Mouse (Mus musculus) MEL (cell line): Measurements from ENCODE around the gene Trim66. TPM values are rescaled to one million over a fixed set of nuclear protein-coding genes. Genes with fewer than 3 reads are reported as not detected.

Experiments used
- DNase-seq: peaks from one replicate; pipeline ENCODE4 v3.0.0; 2011; ENCODE audit warnings: low read depth, low spot score
- H3K27ac ChIP-seq: 2 replicates; pipeline ENCODE4 v1.5.1; 2012; ENCODE audit warnings: low read depth, mild to moderate bottlenecking, control low read depth, low read length, moderate library complexity; ENCODE audit not compliant: control insufficient read depth
- H3K27me3 ChIP-seq, 2 experiments: fragments of 150-350 bp in 1 of 2; sonication (generic) in 1 of 2; 2 replicates each; pipeline ENCODE4 v1.6.1; 2012; ENCODE audit warnings: low read length in 2 of 2, mild to moderate bottlenecking in 2 of 2, improper control_type of control experiment in 1 of 2, moderate library complexity in 1 of 2; ENCODE audit not compliant: insufficient read depth in 2 of 2, control insufficient read depth in 1 of 2
- H3K36me3 ChIP-seq, 2 experiments: 2 replicates each; pipeline ENCODE4 v1.6.1; 2012 to 2014; ENCODE audit warnings: low read length in 2 of 2, improper control_type of control experiment in 1 of 2, inconsistent platforms in 1 of 2, mild to moderate bottlenecking in 1 of 2; ENCODE audit not compliant: insufficient read depth in 2 of 2, control insufficient read depth in 1 of 2
- H3K4me1 ChIP-seq, 2 experiments: fragments of 150-350 bp in 1 of 2; sonication (generic) in 1 of 2; 2 replicates each; pipeline ENCODE4 v1.6.1; 2012; ENCODE audit warnings: low read length in 2 of 2, improper control_type of control experiment in 1 of 2, mild to moderate bottlenecking in 1 of 2; ENCODE audit not compliant: insufficient read depth in 2 of 2, control insufficient read depth in 1 of 2
- H3K4me3 ChIP-seq, 2 experiments: fragments of 150-350 bp in 1 of 2; sonication (generic) in 1 of 2; 2 replicates each; pipeline ENCODE4 v1.5.1; 2012; ENCODE audit warnings: low read depth in 2 of 2, low read length in 2 of 2, mild to moderate bottlenecking in 2 of 2, moderate library complexity in 2 of 2, control low read depth in 1 of 2, improper control_type of control experiment in 1 of 2; ENCODE audit not compliant: control insufficient read depth in 1 of 2, insufficient read depth in 1 of 2
- H3K79me2 ChIP-seq: 2 replicates; pipeline ENCODE4 v1.6.1; 2012; ENCODE audit warnings: mild to moderate bottlenecking, low read length, moderate library complexity; ENCODE audit not compliant: control insufficient read depth, poor library complexity, insufficient read depth
- H3K9ac ChIP-seq: 2 replicates; pipeline ENCODE4 v1.6.1; 2012; ENCODE audit warnings: low read depth, mild to moderate bottlenecking, control low read depth, low read length, moderate library complexity; ENCODE audit not compliant: control insufficient read depth, poor library complexity, severe bottlenecking
- H3K9me3 ChIP-seq: fragments of 150-350 bp; sonication (generic); replicated peaks from 2 replicates; pipeline ENCODE4 v1.6.1; 2012; ENCODE audit warnings: mild to moderate bottlenecking, low read length, improper control_type of control experiment, moderate library complexity; ENCODE audit not compliant: insufficient read depth
- BHLHE40 ChIP-seq: IDR thresholded peaks from 2 replicates; pipeline ENCODE4 v1.6.1; 2012; ENCODE audit warnings: low read depth, mild to moderate bottlenecking, inconsistent platforms, low read length, improper control_type of control experiment, borderline replicate concordance
- CHD1 ChIP-seq: IDR thresholded peaks from 2 replicates; pipeline ENCODE4 v1.6.1; 2012; ENCODE audit warnings: low read depth, mild to moderate bottlenecking, inconsistent platforms, low read length, improper control_type of control experiment
- CTCF ChIP-seq, 3 experiments: IDR thresholded peaks in 2 of 3; conservative IDR thresholded peaks in 1 of 3; 2 replicates each; pipeline ENCODE4 v1.5.1; 2011 to 2012; ENCODE audit warnings: low read length in 3 of 3, low read depth in 2 of 3, mild to moderate bottlenecking in 2 of 3, improper control_type of control experiment in 1 of 3, inconsistent platforms in 1 of 3, mixed read lengths in 1 of 3, moderate library complexity in 1 of 3; ENCODE audit not compliant: control insufficient read depth in 1 of 3, insufficient read depth in 1 of 3, poor library complexity in 1 of 3, severe bottlenecking in 1 of 3
- E2F4 ChIP-seq: IDR thresholded peaks from 2 replicates; pipeline ENCODE4 v1.6.1; 2011; ENCODE audit warnings: low read depth, low read length, improper control_type of control experiment, borderline replicate concordance
- EP300 ChIP-seq, 2 experiments: IDR thresholded peaks; 2 replicates each; pipeline ENCODE4 v1.6.1; 2011; ENCODE audit warnings: improper control_type of control experiment in 2 of 2, low read length in 2 of 2, low read depth in 1 of 2, mild to moderate bottlenecking in 1 of 2
- ETS1 ChIP-seq: IDR thresholded peaks from 2 replicates; pipeline ENCODE4 v1.6.1; 2012; ENCODE audit warnings: low read depth, mild to moderate bottlenecking, inconsistent platforms, low read length, improper control_type of control experiment, moderate library complexity
- GATA1 ChIP-seq: IDR thresholded peaks from 2 replicates; pipeline ENCODE4 v1.6.1; 2011; ENCODE audit warnings: low read depth, low read length, improper control_type of control experiment
- JUND ChIP-seq: IDR thresholded peaks from 2 replicates; pipeline ENCODE4 v1.6.1; 2011; ENCODE audit warnings: low read depth, mild to moderate bottlenecking, improper control_type of control experiment, low read length
- KAT2A ChIP-seq: conservative IDR thresholded peaks from 2 replicates; pipeline ENCODE4 v1.6.1; 2012; ENCODE audit warnings: low read depth, low read length, improper control_type of control experiment, inconsistent platforms
- MAX ChIP-seq: IDR thresholded peaks from 2 replicates; pipeline ENCODE4 v1.6.1; 2011; ENCODE audit warnings: low read length, improper control_type of control experiment
- MAZ ChIP-seq: IDR thresholded peaks from 2 replicates; pipeline ENCODE4 v1.6.1; 2012; ENCODE audit warnings: low read depth, mild to moderate bottlenecking, inconsistent platforms, low read length, improper control_type of control experiment
- MXI1 ChIP-seq: IDR thresholded peaks from 2 replicates; pipeline ENCODE4 v1.6.1; 2011; ENCODE audit warnings: mild to moderate bottlenecking, low read depth, low read length, improper control_type of control experiment
- MYB ChIP-seq: IDR thresholded peaks from 2 replicates; pipeline ENCODE4 v1.6.1; 2011; ENCODE audit warnings: mild to moderate bottlenecking, low read depth, low read length, improper control_type of control experiment
- RAD21 ChIP-seq: IDR thresholded peaks from 2 replicates; pipeline ENCODE4 v1.6.1; 2011; ENCODE audit warnings: mild to moderate bottlenecking, low read depth, low read length, improper control_type of control experiment
- RCOR1 ChIP-seq: IDR thresholded peaks from 2 replicates; pipeline ENCODE4 v1.6.1; 2012; ENCODE audit warnings: low read depth, mild to moderate bottlenecking, inconsistent platforms, low read length, improper control_type of control experiment
- SIN3A ChIP-seq: IDR thresholded peaks from 2 replicates; pipeline ENCODE4 v1.6.1; 2012; ENCODE audit warnings: low read length, improper control_type of control experiment, inconsistent platforms
- SMC3 ChIP-seq: IDR thresholded peaks from 2 replicates; pipeline ENCODE4 v1.6.1; 2011; ENCODE audit warnings: low read depth, low read length, improper control_type of control experiment
- TCF12 ChIP-seq: IDR thresholded peaks from 2 replicates; pipeline ENCODE4 v1.6.1; 2014; ENCODE audit warnings: low read depth, mild to moderate bottlenecking, inconsistent platforms, low read length, improper control_type of control experiment, moderate library complexity
- USF1 ChIP-seq: IDR thresholded peaks from 2 replicates; pipeline ENCODE4 v1.6.1; 2014; ENCODE audit warnings: low read depth, mild to moderate bottlenecking, inconsistent platforms, low read length, improper control_type of control experiment, moderate library complexity
- USF2 ChIP-seq, 2 experiments: IDR thresholded peaks; 2 replicates each; pipeline ENCODE4 v1.6.1; 2011 to 2012; ENCODE audit warnings: improper control_type of control experiment in 2 of 2, low read length in 2 of 2, borderline replicate concordance in 1 of 2, inconsistent platforms in 1 of 2, low read depth in 1 of 2, mild to moderate bottlenecking in 1 of 2; ENCODE audit not compliant: insufficient read depth in 1 of 2
- polyA plus RNA-seq, 2 experiments: library from polyadenylated mRNA; stranded (reverse) in 1 of 2; unstranded in 1 of 2; fragments of >175 nt in 1 of 2; fragments of >200 nt in 1 of 2; gene quantifications; 2 replicates each; pipeline versions ENCODE4 v1.2.1 to v1.2.4; 2012; ENCODE audit warnings: low replicate concordance in 2 of 2, low read depth in 1 of 2; ENCODE audit not compliant: insufficient read length in 2 of 2, insufficient read depth in 1 of 2, missing spikeins in 1 of 2
- total RNA-seq: library from RNA; depleted of rRNA; stranded (reverse); fragments of 300-350 nt; gene quantifications from 2 replicates; pipeline ENCODE4 v1.2.3, GENCODE M21; 2012

Trim66 gene
- total and polyA plus RNA-seq, 3 experiments = 0.01 TPM; not detected in 2

- TF ChIP-seq USF2 (IDR thresholded peaks at IDR 0.05; ENCODE audit: borderline replicate concordance in 1 of 2, insufficient read depth in 1 of 2, low read depth in 1 of 2, low read length in 2 of 2) (no peak), ETS1 (no peak)
These were observed 65.2 kb downstream of the Trim66 start (continued) for GRCm38 (mm10) chr7:109442739-109443138.

- H3K4me3 ChIP-seq = no peak overlapping the region
- H3K27me3 ChIP-seq = no peaks in the 10 kb centered on the region; a peak in 1 of 4 replicates
- H3K79me2 ChIP-seq = no peaks in the 10 kb centered on the region
- TF ChIP-seq RCOR1 = 0 out of 2 replicates have a peak, but pooled peaks have one; percentile 18
- peak; percentile 6 to 39 (median 23); a peak in 3 of 6 replicates for TF ChIP-seq CTCF (IDR thresholded peaks at IDR 0.05 in 2 of 3, conservative IDR thresholded peaks at IDR 0.05 in 1 of 3; ENCODE audit: control insufficient read depth in 1 of 3, insufficient read depth in 1 of 3, low read depth in 2 of 3, low read length in 3 of 3, poor library complexity in 1 of 3, severe bottlenecking in 1 of 3)
- no peak for TF ChIP-seq SMC3
- TF ChIP-seq USF1 = no peak
- TF ChIP-seq MAZ = no peak
- peak; percentile 70 for TF ChIP-seq GATA1
- peak; percentile 49; the same call in 1 of the 2 replicates for TF ChIP-seq TCF12
- TF ChIP-seq BHLHE40 = no peak
- TF ChIP-seq KAT2A = no peak
- TF ChIP-seq EP300 (IDR thresholded peaks at IDR 0.05; ENCODE audit: low read depth in 1 of 2, low read length in 2 of 2) = peak; percentile 27 to 50; a peak in 2 of 4 replicates
- peak; percentile 22 for TF ChIP-seq RAD21
- TF ChIP-seq MAX = no peak
- H3K36me3 ChIP-seq = peaks cover 0 to 3% of the 10 kb centered on the region in 2 experiments; a peak in 1 of 4 replicates
- peak; percentile 31 for DNase-seq
- H3K9ac ChIP-seq = no peak overlapping the region
- H3K27ac ChIP-seq = no peak overlapping the region
- H3K4me1 ChIP-seq = peaks cover 0 to 8% of the 10 kb centered on the region in 2 experiments; a peak in 2 of 4 replicates
- H3K9me3 ChIP-seq = no peaks in the 10 kb centered on the region
These were observed 67.2 kb downstream of the Trim66 start for GRCm38 (mm10) chr7:109440697-109441269.

GRCm38 (mm10) chr7:109438781-109439591 is 68.9 kb downstream of the Trim66 start, which contains the start of gene Stk33:
TSS of gene Stk33 (minus strand) at chr7:109439081.
- Histone ChIP-seq H3K27ac (no peak within 1 kb of the TSS), H3K9me3 (no peaks in the 10 kb centered on the region), H3K27me3 (no peaks in the 10 kb centered on the region; a peak in 2 of 4 replicates)
- TF ChIP-seq CHD1 = no peak
- TF ChIP-seq SIN3A = no peak
- no peak for TF ChIP-seq SMC3
- no peak for TF ChIP-seq MAX
- TF ChIP-seq MXI1 = no peak
- TF ChIP-seq MYB = no peak
- no peak for TF ChIP-seq ETS1
- no peak for TF ChIP-seq USF2 (IDR thresholded peaks at IDR 0.05; ENCODE audit: borderline replicate concordance in 1 of 2, insufficient read depth in 1 of 2, low read depth in 1 of 2, low read length in 2 of 2)
- TF ChIP-seq JUND = no peak
- TF ChIP-seq E2F4 = no peak
- TF ChIP-seq, all 39 proteins: peak for 0
- Histone ChIP-seq H3K4me1 (peaks cover 0 to 8% of the 10 kb centered on the region in 2 experiments; a peak in 2 of 4 replicates), H3K9ac (no peak within 1 kb of the TSS), H3K79me2 (no peaks in the 10 kb centered on the region), H3K4me3 (no peak within 1 kb of the TSS), H3K36me3 (peaks cover 0 to 2% of the 10 kb centered on the region in 2 experiments; a peak in 1 of 4 replicates)
- no peak for DNase-seq
